Mouse (Mus musculus) lung, adult 2 months (tissue): Measurements from ENCODE around the gene Syndig1l.

Source experiments
- CTCF ChIP-seq: fragments of 200-500 bp; IDR thresholded peaks from 2 replicates; pipeline ENCODE4 v1.5.1; 2011; ENCODE audit warnings: mild to moderate bottlenecking, low read length, control low read depth; ENCODE audit not compliant: insufficient read depth
- POLR2A ChIP-seq: fragments of 200-500 bp; IDR thresholded peaks from 2 replicates; pipeline ENCODE4 v1.6.1; 2011; ENCODE audit warnings: low read depth, mild to moderate bottlenecking, control low read depth, low read length, borderline replicate concordance; ENCODE audit errors: extremely low read depth

- TF ChIP-seq CTCF (no peak), POLR2A (no peak)
These were observed 66.8 kb downstream of the Syndig1l start for GRCm38 (mm10) chr12:84631867-84632266.
